Mouse (Mus musculus) forelimb bud, embryonic 11.5 days (tissue): ENCODE measurements at regions not wholly inside any gene's neighbourhood (a gene's known extent, or its start where the extent isn't known, plus 50 kb on each side); places are given as distances from the start of the nearest gene placed in this dataset.
"Not testable (repeated sequence)": the region's sequence is repeated elsewhere in the genome, so short reads cannot be mapped to it uniquely, and the experiment has no call there.

ENCODE experiments used
- DNase-seq: peaks from one replicate; pipeline ENCODE4 v3.0.0-alpha.2; 2012; ENCODE audit warnings: low read depth, low spot score

GRCm38 (mm10) chr3:56981305-56981660 is 320.5 kb downstream of the Tm4sf1 start:
- no peak for DNase-seq

DNA sequence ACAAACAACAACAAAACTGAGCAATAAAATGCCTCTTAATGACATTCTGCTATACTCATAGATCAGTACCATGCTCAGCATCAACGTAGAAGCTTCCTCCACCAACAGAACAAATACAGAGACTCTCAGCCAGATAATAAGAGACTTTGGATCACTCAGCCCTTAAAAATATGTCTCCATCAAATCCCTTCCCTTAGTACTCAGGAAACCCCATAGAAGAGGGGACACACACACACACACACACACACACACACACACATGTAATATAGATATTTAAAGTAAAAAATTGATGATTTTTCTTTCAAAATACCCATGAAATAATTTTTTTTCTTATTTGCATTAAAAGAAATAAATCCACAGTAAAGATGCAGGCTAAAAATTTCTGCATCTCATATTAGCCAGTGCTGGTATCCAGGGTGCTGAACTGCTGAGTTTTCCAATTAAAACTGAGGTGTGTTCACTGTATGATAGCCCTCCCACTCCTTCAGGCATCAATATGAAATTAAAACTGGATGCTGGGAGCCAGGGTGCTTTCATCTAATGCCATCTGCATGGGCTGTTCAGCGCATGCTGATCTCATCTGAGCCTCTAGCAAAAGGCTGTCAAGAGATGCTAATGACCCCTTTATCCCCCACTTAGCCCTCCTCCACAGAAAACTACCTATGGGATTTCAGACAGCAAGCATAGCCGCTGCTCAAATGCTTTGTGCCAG is 321.0 kb downstream of the Tm4sf1 start:
- DNase-seq = no peak

- DNase-seq = no peak
These were observed 335.8 kb downstream of the Tm4sf1 start for GRCm38 (mm10) chr3:56966008-56966407.

DNA sequence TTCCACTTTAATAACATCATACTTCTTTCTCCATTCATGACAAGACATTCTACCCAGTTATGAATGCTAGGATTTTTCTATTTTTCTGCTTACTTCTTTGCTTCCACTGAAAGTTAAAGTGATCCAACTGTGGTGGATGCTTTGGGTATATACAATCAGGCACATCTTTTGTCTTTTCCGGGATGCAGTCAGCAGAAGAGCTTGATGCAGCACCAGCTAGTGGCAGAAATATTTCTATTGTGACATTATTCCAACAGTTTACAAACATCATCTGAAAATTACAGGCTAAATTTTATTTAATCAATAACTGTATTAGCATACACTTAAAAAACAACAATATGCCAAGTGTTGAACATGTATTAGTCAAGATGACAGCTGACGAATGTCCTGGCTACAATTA is 336.3 kb downstream of the Tm4sf1 start:
- DNase-seq = no peak

DNA sequence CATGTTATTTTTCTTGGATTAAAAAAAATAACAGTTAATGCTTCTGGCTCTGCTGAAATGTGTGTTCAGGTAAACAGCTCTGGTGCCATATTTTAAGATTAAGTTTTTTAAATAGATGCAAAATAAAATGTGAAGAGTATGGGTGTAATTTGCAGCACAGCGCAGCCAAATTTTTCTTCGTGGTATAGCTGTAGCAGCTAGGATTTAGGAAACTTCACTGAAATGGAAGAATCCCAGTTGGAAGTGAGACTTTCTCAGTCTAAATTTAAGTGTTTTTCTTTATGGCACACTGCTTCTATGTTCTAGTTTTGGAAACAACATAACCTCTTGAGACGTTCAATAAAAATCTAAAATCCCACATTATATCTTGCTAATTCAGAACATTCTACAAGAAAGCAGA is 337.6 kb downstream of the Tm4sf1 start:
- no peak for DNase-seq

DNA sequence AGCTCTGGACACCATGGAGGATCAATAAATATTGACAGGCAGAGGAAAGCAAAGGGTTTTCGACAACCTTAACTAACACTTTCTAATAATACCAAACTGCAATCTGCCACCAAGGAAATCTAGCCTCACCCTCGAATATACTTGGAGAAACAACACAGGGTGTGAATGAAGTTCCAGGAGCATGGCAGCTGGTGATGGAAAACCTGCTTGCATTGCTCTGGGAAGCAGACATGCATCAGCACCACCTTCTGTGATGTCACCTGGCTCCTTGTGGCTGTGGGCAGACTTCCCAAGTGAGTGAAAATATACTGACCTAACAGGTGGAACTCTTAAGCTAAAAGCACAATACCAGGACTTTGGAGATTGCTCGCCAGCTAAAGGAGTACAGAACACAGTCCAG is 338.5 kb downstream of the Tm4sf1 start:
- no peak for DNase-seq

DNA sequence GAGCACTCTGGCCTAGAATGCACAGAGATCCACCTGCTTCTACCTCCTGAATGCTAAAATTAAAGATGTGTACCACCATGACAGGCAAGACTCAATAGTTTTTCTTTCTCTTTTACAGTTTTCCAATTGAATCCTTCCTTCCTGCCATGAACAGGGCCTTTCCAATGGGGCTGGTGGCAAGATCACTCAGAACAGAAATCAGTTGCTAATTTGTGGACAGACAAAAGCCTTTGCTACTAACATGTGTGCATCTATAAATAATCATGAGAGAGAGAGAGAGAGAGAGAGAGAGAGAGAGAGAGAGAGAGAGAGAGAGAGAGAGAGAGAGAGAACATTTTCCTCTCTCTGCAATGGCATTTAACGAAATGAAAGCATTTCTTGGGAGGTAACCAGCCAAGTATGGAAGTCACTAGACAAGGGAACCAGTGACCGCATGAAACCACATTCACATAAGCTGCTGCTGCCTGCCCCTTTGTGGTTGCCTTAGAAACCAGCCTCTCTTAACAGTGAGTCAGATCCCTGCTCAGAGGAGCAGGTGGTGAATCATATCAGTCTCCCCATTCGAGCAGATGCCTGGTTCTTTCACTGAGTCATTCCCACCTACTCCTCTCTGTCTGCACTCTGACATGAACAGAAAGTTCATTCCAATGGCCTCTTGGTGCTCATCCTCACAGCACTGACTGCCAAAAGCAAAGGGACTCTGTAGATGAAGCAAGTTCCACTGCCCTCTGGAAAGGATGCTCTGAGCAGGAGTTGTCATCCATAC is 339.4 kb downstream of the Tm4sf1 start:
- no peak for DNase-seq

- DNase-seq = no peak
These were observed 344.8 kb downstream of the Tm4sf1 start for GRCm38 (mm10) chr3:56956978-56957377.

DNA sequence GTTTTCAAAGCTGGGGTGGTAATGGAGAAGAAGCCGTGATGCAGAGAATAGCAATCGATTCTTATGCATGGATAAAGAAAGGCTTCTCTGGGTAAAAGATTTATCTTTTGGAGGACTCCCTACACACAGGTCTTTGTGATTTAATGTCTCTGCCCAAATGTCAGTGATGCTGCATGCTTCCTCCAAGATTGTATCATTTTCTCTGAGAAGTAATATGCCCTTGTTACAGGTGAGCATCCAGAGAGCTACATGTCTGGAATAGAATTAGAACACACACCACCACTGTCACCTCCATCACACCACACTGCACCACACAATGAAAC is 346.0 kb downstream of the Tm4sf1 start:
- DNase-seq = no peak

GRCm38 (mm10) chr3:56955098-56955798 is 346.5 kb downstream of the Tm4sf1 start:
- DNase-seq = peak; percentile 68

DNA sequence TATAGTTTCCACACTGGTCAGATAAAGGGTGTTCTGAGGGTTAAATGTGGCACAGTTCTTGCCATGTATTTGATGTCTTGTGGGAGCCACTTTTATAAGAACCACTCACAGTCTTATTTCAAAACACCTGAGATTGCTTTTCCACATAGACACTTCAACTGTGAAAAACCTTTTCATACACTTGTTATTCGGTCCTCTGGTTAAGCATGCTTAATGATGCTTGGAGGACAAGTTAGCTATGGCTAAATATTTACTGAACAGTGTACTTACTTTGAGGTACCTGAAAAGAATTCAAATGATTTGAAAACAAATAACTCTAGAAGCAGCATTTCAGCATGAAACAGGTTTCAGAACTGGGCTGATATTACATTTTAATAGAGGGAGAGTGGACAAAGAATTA is 359.2 kb downstream of the Tm4sf1 start:
- DNase-seq = not testable (repeated sequence)

- DNase-seq = not testable (repeated sequence)
These were observed 372.8 kb downstream of the Tm4sf1 start for GRCm38 (mm10) chr3:56928940-56929339.

DNA sequence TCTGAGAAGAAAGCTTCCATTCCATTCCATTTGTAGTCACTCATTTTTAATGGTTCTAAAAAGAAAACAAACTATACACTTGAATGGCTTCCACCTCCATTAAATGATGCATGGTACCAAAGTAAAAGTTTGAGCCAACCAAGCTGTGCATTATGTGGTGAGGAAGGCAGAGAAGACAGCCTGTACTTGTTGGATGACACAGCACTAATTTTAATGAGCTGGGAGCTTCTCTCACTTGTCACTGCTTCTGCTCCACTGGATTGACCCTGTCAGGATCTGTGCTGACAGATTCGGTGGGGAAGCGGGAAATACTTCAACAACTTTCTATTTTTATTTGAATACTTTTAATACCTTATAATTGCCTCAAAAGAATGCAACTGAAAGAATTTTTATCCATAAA is 403.3 kb downstream of the Tm4sf1 start:
- no peak for DNase-seq

GRCm38 (mm10) chr3:56877062-56877461 is 424.7 kb downstream of the Tm4sf1 start:
- DNase-seq = no peak

- DNase-seq = no peak
These were observed 438.2 kb downstream of the Tm4sf1 start for GRCm38 (mm10) chr3:56863591-56863990.

DNA sequence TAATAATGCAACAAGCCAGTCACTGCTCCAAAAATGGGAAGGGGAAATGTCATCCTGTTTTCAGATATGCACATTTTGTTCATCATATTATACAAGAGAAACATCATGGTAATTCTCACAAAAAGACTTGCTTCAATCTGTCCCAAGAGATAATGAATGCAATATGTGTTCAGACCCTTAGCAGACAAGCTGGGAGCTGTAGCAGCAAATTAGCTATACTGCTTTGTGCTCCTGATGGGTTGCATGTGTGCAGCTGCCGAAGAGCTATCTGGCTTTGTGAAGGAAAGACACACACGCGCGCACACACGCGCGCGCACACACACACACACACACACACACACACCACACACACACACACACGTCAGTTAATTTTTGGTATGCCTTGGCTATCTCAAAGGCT is 441.9 kb downstream of the Tm4sf1 start:
- peak; percentile 29 for DNase-seq

DNA sequence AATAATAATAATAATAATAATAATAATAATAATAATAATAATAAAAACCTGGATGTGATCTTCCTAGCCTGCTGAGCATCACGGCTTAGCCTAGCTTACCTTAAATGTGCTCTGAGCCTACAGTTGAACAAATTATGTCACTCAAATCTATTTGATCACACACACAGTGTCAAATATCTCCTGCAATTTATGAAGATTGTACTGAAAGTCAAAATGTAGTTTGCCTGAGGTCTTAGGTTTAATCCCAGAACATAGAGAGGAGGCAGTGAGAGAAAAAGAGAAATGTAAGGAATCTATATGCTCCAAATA is 456.4 kb downstream of the Tm4sf1 start:
- DNase-seq = no peak

GRCm38 (mm10) chr3:56844681-56845461 is 456.9 kb downstream of the Tm4sf1 start:
- DNase-seq = no peak

- DNase-seq = no peak
These were observed 464.6 kb downstream of the Tm4sf1 start for GRCm38 (mm10) chr3:56837176-56837575.

GRCm38 (mm10) chr3:56830315-56831097 is 471.3 kb downstream of the Tm4sf1 start:
- DNase-seq = no peak

GRCm38 (mm10) chr3:56824157-56824556 is 477.6 kb downstream of the Tm4sf1 start:
- no peak for DNase-seq
